In the genomic region with DNA sequence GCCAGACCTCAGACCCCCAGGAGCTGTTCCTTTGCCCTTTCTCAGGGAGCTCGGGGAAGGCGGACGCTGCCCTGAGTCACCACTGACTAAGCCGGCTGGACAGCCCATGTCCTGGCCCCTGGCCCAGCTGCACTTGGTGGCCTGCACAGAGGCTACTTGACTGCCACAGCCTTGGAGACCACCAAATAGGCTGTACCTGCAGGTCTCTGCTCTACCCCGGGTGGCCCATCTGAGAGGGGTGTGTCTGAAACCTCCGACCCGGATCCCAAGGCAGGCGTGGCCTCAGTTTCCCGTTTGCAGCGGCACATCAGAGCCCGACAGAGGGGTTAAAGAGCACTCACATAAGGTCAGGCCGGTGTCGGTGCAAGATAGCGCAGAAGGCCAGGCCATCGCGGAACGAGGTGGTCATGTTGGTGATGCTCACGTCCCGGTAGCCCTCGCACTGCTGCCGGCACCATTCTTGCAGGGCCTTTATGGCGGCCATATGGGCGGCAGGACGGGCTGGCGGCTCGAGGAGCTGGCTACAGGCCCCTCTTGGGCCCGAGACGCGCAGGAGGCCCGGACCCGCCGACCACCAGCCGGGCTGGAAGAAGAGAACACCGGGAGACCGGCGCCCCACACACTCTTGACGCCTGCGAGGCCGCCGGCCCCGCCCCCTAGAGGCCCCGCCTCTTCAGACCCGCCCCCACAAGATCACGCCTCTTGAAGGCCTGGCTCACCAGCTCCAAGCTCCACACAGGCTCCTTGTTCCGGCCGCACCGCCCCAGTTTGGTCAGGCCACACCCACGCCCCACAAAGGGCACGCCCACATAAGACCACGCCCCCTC, we compare ENCODE assay signal across 8 mouse cellular contexts. TPM values are rescaled to one million over a fixed set of nuclear protein-coding genes. Genes with fewer than 3 reads are reported as not detected.
DNase-seq lines count a peak whose midpoint lies in the region; ATAC-seq and TF ChIP-seq lines count a peak whose summit lies in the region.

A gene (minus strand): TSS at position 660 of the 827 bp plus-strand sequence.

- H3K9ac ChIP-seq in embryonic facial prominence, embryonic 13.5 days: peak within 1 kb of the TSS; percentile 76
- peak within 1 kb of the TSS; percentile 65 for H3K9ac ChIP-seq in limb, embryonic 12.5 days (replicated peaks)
- H3K9ac ChIP-seq in midbrain, embryonic 15.5 days: peak within 1 kb of the TSS; percentile 64

- H3K36me3 ChIP-seq in embryonic facial prominence, embryonic 13.5 days: no peaks in the 10 kb centered on the region
- H3K36me3 ChIP-seq in kidney, adult 2 months (ENCODE audit: control insufficient read depth, insufficient read depth, low read length): no peaks in the 10 kb centered on the region
- no peaks in the 10 kb centered on the region for H3K36me3 ChIP-seq in limb, embryonic 12.5 days
- no peaks in the 10 kb centered on the region for H3K36me3 ChIP-seq in midbrain, embryonic 15.5 days (replicated peaks)
- H3K36me3 ChIP-seq in spleen, adult 2 months (ENCODE audit: control insufficient read depth, insufficient read depth, low read length): no peaks in the 10 kb centered on the region

- 4% methylated on average over 47 of the region's 50 CpGs for WGBS in embryonic facial prominence, embryonic 13.5 days
- 3% methylated on average over 50 of the region's 50 CpGs for WGBS in kidney, adult 2 months
- 5% methylated on average over 50 of the region's 50 CpGs for WGBS in limb, embryonic 12.5 days
- WGBS in midbrain, embryonic 15.5 days: 5% methylated on average over 50 of the region's 50 CpGs
- WGBS in spleen, adult 2 months: 3% methylated on average over 49 of the region's 50 CpGs

- H3K4me2 ChIP-seq in embryonic facial prominence, embryonic 13.5 days: peak within 1 kb of the TSS; percentile 99
- peak within 1 kb of the TSS; percentile 97 for H3K4me2 ChIP-seq in limb, embryonic 12.5 days
- H3K4me2 ChIP-seq in midbrain, embryonic 15.5 days: peak within 1 kb of the TSS; percentile 94

- TF ChIP-seq CTCF in kidney, adult 2 months (conservative IDR thresholded peaks at IDR 0.05; ENCODE audit: insufficient read depth, insufficient read length, low read depth, low read length): no peak
- no peak for TF ChIP-seq CTCF in spleen, adult 2 months (IDR thresholded peaks at IDR 0.05; ENCODE audit: extremely low read depth, insufficient read depth, insufficient read length, insufficient replicate concordance)

- no peaks in the 10 kb centered on the region for H3K9me3 ChIP-seq in embryonic facial prominence, embryonic 13.5 days
- no peaks in the 10 kb centered on the region for H3K9me3 ChIP-seq in limb, embryonic 12.5 days
- H3K9me3 ChIP-seq in midbrain, embryonic 15.5 days: no peaks in the 10 kb centered on the region

- DNase-seq in 3134 (ENCODE audit: extremely low read depth, insufficient read length, low spot score): peak; percentile 99
- DNase-seq in adrenal gland, postnatal 36 days: peak; percentile 96
- DNase-seq in heart, adult 18-20 months: peak; percentile 97 to 98
- peak; percentile 99 for DNase-seq in kidney, adult 2 months
- DNase-seq in spleen, adult 2 months (ENCODE audit: low read depth in 1 of 2, low spot score in 2 of 2): peak; percentile 72 to 80

- peak within 1 kb of the TSS; percentile 82 for H3K27ac ChIP-seq in embryonic facial prominence, embryonic 13.5 days
- H3K27ac ChIP-seq in kidney, adult 2 months (ENCODE audit: insufficient read depth, low read depth, low read length): peak within 1 kb of the TSS; percentile 21; the same call in 1 of the 2 replicates
- peak within 1 kb of the TSS; percentile 57 for H3K27ac ChIP-seq in limb, embryonic 12.5 days
- H3K27ac ChIP-seq in midbrain, embryonic 15.5 days: 0 out of 2 replicates have a peak within 1 kb of the TSS, but pooled peaks have one; percentile 49
- H3K27ac ChIP-seq in spleen, adult 2 months (ENCODE audit: insufficient read depth, low read length): peak within 1 kb of the TSS; percentile 39

- H3K27me3 ChIP-seq in embryonic facial prominence, embryonic 13.5 days: no peaks in the 10 kb centered on the region
- H3K27me3 ChIP-seq in kidney, adult 2 months (replicated peaks; ENCODE audit: control insufficient read depth, insufficient read depth, low read length): no peaks in the 10 kb centered on the region
- no peaks in the 10 kb centered on the region for H3K27me3 ChIP-seq in limb, embryonic 12.5 days
- 0 out of 2 replicates have a peak, but pooled peaks cover 3% of the 10 kb centered on the region for H3K27me3 ChIP-seq in midbrain, embryonic 15.5 days (replicated peaks)
- 0 out of 2 replicates have a peak, but pooled peaks cover 3% of the 10 kb centered on the region for H3K27me3 ChIP-seq in spleen, adult 2 months (ENCODE audit: control insufficient read depth, insufficient read depth, low read length)

- H3K4me1 ChIP-seq in embryonic facial prominence, embryonic 13.5 days: peaks cover 67% of the 10 kb centered on the region
- peaks cover 27% of the 10 kb centered on the region for H3K4me1 ChIP-seq in kidney, adult 2 months (ENCODE audit: control insufficient read depth, insufficient read depth, low read length)
- peaks cover 50% of the 10 kb centered on the region for H3K4me1 ChIP-seq in limb, embryonic 12.5 days (replicated peaks)
- peaks cover 47% of the 10 kb centered on the region for H3K4me1 ChIP-seq in midbrain, embryonic 15.5 days
- H3K4me1 ChIP-seq in spleen, adult 2 months (ENCODE audit: control insufficient read depth, insufficient read depth, insufficient read length): peaks cover 14% of the 10 kb centered on the region; the same call in 1 of the 2 replicates

- ATAC-seq in embryonic facial prominence, embryonic 13.5 days (ENCODE audit: insufficient number of reproducible peaks, insufficient read depth, low FRiP score, low TSS enrichment, low read depth): peak; percentile 92
- peak; percentile 95 for ATAC-seq in limb, embryonic 12.5 days (ENCODE audit: insufficient number of reproducible peaks, insufficient read depth, low FRiP score, low TSS enrichment, low read depth)
- ATAC-seq in midbrain, embryonic 15.5 days (replicated peaks): peak; percentile 96

- H3K4me3 ChIP-seq in embryonic facial prominence, embryonic 13.5 days: peak within 1 kb of the TSS; percentile 62
- H3K4me3 ChIP-seq in kidney, adult 2 months (ENCODE audit: insufficient read depth, low read depth, low read length): peak within 1 kb of the TSS; percentile 41
- H3K4me3 ChIP-seq in limb, embryonic 12.5 days (replicated peaks): peak within 1 kb of the TSS; percentile 59
- peak within 1 kb of the TSS; percentile 55 for H3K4me3 ChIP-seq in midbrain, embryonic 15.5 days
- H3K4me3 ChIP-seq in spleen, adult 2 months (ENCODE audit: extremely low read depth, insufficient read depth, insufficient read length): peak within 1 kb of the TSS; percentile 50

- TF ChIP-seq POLR2A in kidney, adult 2 months (IDR thresholded peaks at IDR 0.05; ENCODE audit: low read depth, low read length): no peak
- no peak for TF ChIP-seq POLR2A in spleen, adult 2 months (IDR thresholded peaks at IDR 0.05; ENCODE audit: low read depth, low read length)

RNA-seq across cellular contexts. Expression of the gene that starts here (rescaled TPM):
- total RNA-seq in adrenal gland, postnatal 36 days (2021): 10 to 100 TPM; 10.5 to 11.2 TPM
- 7.3 and 8.9 TPM in 2 replicates for polyA plus RNA-seq in embryonic facial prominence, embryonic 13.5 days (2015; fragmentation: Nextera tagmentation; extraction: Ambion mirVana)
- total RNA-seq in heart, adult 18-20 months (2021): 1 to 10 TPM; 1.2 to 2.1 TPM
- 3.3 and 3.4 TPM in 2 replicates for polyA plus RNA-seq in kidney, adult 2 months (2012; rRNA removed)
- 6.5 and 6.8 TPM in 2 replicates for polyA plus RNA-seq in limb, embryonic 12.5 days (2016; fragmentation: Nextera tagmentation; extraction: Ambion mirVana)
- 12.2 and 14.0 TPM in 2 replicates for polyA plus RNA-seq in midbrain, embryonic 15.5 days (2015; fragmentation: Nextera tagmentation; extraction: Ambion mirVana)
- 7.0 and 7.6 TPM in 2 replicates for polyA plus RNA-seq in spleen, adult 2 months (2012; rRNA removed)

Comparison
In these comparisons a context has a peak if more than half of its experiments do, and no peak if none do; other contexts are left out.
1. Peak in every context shown above with its lines: DNase-seq, ATAC-seq, H3K4me3 ChIP-seq and H3K27ac ChIP-seq.
2. H3K27ac ChIP-seq: peak in every context shown above with its lines; median percentile 82 in embryonic facial prominence, embryonic 13.5 days; 57 in limb, embryonic 12.5 days; 49 in midbrain, embryonic 15.5 days; 39 in spleen, adult 2 months; 21 in kidney, adult 2 months.